Mouse (Mus musculus) limb, embryonic 12.5 days (tissue): ENCODE results near the gene Pheta1. TPM values are rescaled to one million over a fixed set of nuclear protein-coding genes. Genes with fewer than 3 reads are reported as not detected.

Experiments
- ATAC-seq: fragments of 200-750 bp; cut with Nextera tagmentation; 2 replicates; pipeline ENCODE4 v1.8.0; 2017; ENCODE audit warnings: low read depth, moderate TSS enrichment; ENCODE audit not compliant: insufficient number of reproducible peaks, insufficient read depth, low FRiP score, low TSS enrichment
- H3K27ac ChIP-seq: fragments of 300-500 bp; sonication (generic); 2 replicates; pipeline ENCODE4 v1.5.1; 2016; ENCODE audit warnings: mild to moderate bottlenecking, moderate library complexity
- H3K27me3 ChIP-seq: fragments of 300-500 bp; sonication (generic); 2 replicates; pipeline ENCODE4 v1.6.1; 2016; ENCODE audit warnings: mild to moderate bottlenecking, moderate library complexity
- H3K36me3 ChIP-seq: fragments of 300-500 bp; sonication (generic); 2 replicates; pipeline ENCODE4 v1.6.1; 2016; ENCODE audit warnings: mild to moderate bottlenecking, moderate library complexity
- H3K4me1 ChIP-seq: fragments of 300-500 bp; sonication (generic); replicated peaks from 2 replicates; pipeline ENCODE4 v1.6.1; 2016
- H3K4me2 ChIP-seq: fragments of 300-500 bp; sonication (generic); 2 replicates; pipeline ENCODE4 v1.6.1; 2016; ENCODE audit warnings: mild to moderate bottlenecking, moderate library complexity
- H3K4me3 ChIP-seq: fragments of 300-500 bp; sonication (generic); replicated peaks from 2 replicates; pipeline ENCODE4 v1.5.1; 2016; ENCODE audit warnings: mild to moderate bottlenecking
- H3K9ac ChIP-seq: fragments of 300-500 bp; sonication (generic); replicated peaks from 2 replicates; pipeline ENCODE4 v1.6.1; 2016; ENCODE audit warnings: mild to moderate bottlenecking, moderate library complexity
- H3K9me3 ChIP-seq: fragments of 300-500 bp; sonication (generic); 2 replicates; pipeline ENCODE4 v1.6.1; 2016; ENCODE audit warnings: mild to moderate bottlenecking, moderate library complexity
- WGBS: fragments of 180-500 bp; shearing (Covaris S2); methylation state at CpG from one replicate; pipeline ENCODE4 v1.1.7; 2016; 5-methylcytosine and 5-hydroxymethylcytosine counted together
- polyA plus RNA-seq: library from polyadenylated mRNA; unstranded; fragments of >200 nt; fragmentation: Nextera tagmentation; extraction: Ambion mirVana; gene quantifications from 2 replicates; pipeline ENCODE4 v1.2.1, GENCODE M21; 2016

Pheta1 gene
- polyA plus RNA-seq, 1 experiment from 2014 or later, result 54.6 TPM

GRCm38 (mm10) chr5:121836692-121837415, 11.9 kb upstream of the Pheta1 start:
- WGBS, result under 1% methylated on average over 57 of the region's 77 CpGs
- H3K9me3 ChIP-seq, result no peaks in the 10 kb centered on the region

GRCm38 (mm10) chr5:121837441-121838340, 11.1 kb upstream of the Pheta1 start, which contains the start of gene Sh2b3:
Gene Sh2b3, minus strand, starts transcription at chr5:121837646.
- peak; percentile 11 for ATAC-seq
- Histone ChIP-seq H3K4me3 (peak within 1 kb of the TSS; percentile 75), H3K27ac (peak within 1 kb of the TSS; percentile 64), H3K9me3 (no peaks in the 10 kb centered on the region), H3K9ac (peak within 1 kb of the TSS; percentile 73), H3K4me1 (peaks cover 60% of the 10 kb centered on the region), H3K36me3 (no peaks in the 10 kb centered on the region), H3K4me2 (peak within 1 kb of the TSS; percentile 95), H3K27me3 (peaks cover 40% of the 10 kb centered on the region)
- WGBS, result under 1% methylated on average over 35 of the region's 35 CpGs

More at GRCm38 (mm10) chr5:121836692-121837415, 11.9 kb upstream of the Pheta1 start:
- Histone ChIP-seq H3K4me2 (peak overlapping the region; percentile 95), H3K36me3 (no peaks in the 10 kb centered on the region), H3K9ac (peak overlapping the region; percentile 73), H3K4me1 (peaks cover 57% of the 10 kb centered on the region), H3K4me3 (peak overlapping the region; percentile 75), H3K27ac (peak overlapping the region; percentile 64), H3K27me3 (peaks cover 33% of the 10 kb centered on the region)
- ATAC-seq, result peak; percentile 54

GRCm38 (mm10) chr5:121838341-121839127, 10.2 kb upstream of the Pheta1 start:
- Histone ChIP-seq H3K9me3 (no peaks in the 10 kb centered on the region), H3K36me3 (no peaks in the 10 kb centered on the region), H3K27ac (no peak overlapping the region), H3K4me2 (peak overlapping the region; percentile 95), H3K4me1 (peaks cover 52% of the 10 kb centered on the region), H3K4me3 (peak overlapping the region; percentile 75), H3K9ac (peak overlapping the region; percentile 56), H3K27me3 (peaks cover 47% of the 10 kb centered on the region)
- WGBS, result 1% methylated on average over 46 of the region's 46 CpGs
- ATAC-seq, result no peak

- no peak for ATAC-seq
- Histone ChIP-seq H3K36me3 (no peaks in the 10 kb centered on the region), H3K27me3 (peaks cover 53% of the 10 kb centered on the region), H3K4me1 (peaks cover 46% of the 10 kb centered on the region), H3K4me3 (peak overlapping the region; percentile 75), H3K27ac (no peak overlapping the region), H3K9ac (peak overlapping the region; percentile 56; the same call in 1 of the 2 replicates), H3K4me2 (peak overlapping the region; percentile 95), H3K9me3 (no peaks in the 10 kb centered on the region)
- WGBS, result 16% methylated on average over 7 of the region's 7 CpGs
These were observed 9.7 kb upstream of the Pheta1 start for GRCm38 (mm10) chr5:121839128-121839473.

- ATAC-seq, result no peak
- H3K4me2 ChIP-seq, result no peak overlapping the region
- H3K27me3 ChIP-seq, result peaks cover 71% of the 10 kb centered on the region
These were observed 7.3 kb upstream of the Pheta1 start for GRCm38 (mm10) chr5:121841516-121841915.

GRCm38 (mm10) chr5:121841973-121842372, 6.8 kb upstream of the Pheta1 start:
- H3K9ac ChIP-seq, result no peak overlapping the region
- H3K4me2 ChIP-seq, result peak overlapping the region; percentile 85; the same call in 1 of the 2 replicates
- no peak for ATAC-seq
- no peak overlapping the region for H3K4me3 ChIP-seq
- H3K4me1 ChIP-seq, result peaks cover 28% of the 10 kb centered on the region
- H3K27ac ChIP-seq, result no peak overlapping the region
- H3K9me3 ChIP-seq, result no peaks in the 10 kb centered on the region
- WGBS, result 44% methylated on average over 10 of the region's 10 CpGs
- no peaks in the 10 kb centered on the region for H3K36me3 ChIP-seq
- peaks cover 70% of the 10 kb centered on the region for H3K27me3 ChIP-seq

More at GRCm38 (mm10) chr5:121841516-121841915, 7.3 kb upstream of the Pheta1 start:
- 92% methylated on average over 9 of the region's 9 CpGs for WGBS
- H3K4me1 ChIP-seq, result peaks cover 28% of the 10 kb centered on the region
- no peaks in the 10 kb centered on the region for H3K36me3 ChIP-seq
- no peaks in the 10 kb centered on the region for H3K9me3 ChIP-seq
- H3K27ac ChIP-seq, result no peak overlapping the region
- no peak overlapping the region for H3K9ac ChIP-seq
- H3K4me3 ChIP-seq, result no peak overlapping the region

- peak; percentile 44; the same call in 1 of the 2 replicates for ATAC-seq
These were observed 6.1 kb upstream of the Pheta1 start for GRCm38 (mm10) chr5:121842665-121843118.

GRCm38 (mm10) chr5:121843138-121843905, 5.5 kb upstream of the Pheta1 start:
- Histone ChIP-seq H3K9ac (peak overlapping the region; percentile 64; the same call in 1 of the 2 replicates), H3K9me3 (no peaks in the 10 kb centered on the region), H3K4me2 (peak overlapping the region; percentile 85), H3K36me3 (no peaks in the 10 kb centered on the region), H3K4me3 (peak overlapping the region; percentile 49), H3K27me3 (peaks cover 57% of the 10 kb centered on the region), H3K27ac (no peak overlapping the region), H3K4me1 (peaks cover 19% of the 10 kb centered on the region)
- ATAC-seq, result no peak
- 16% methylated on average over 17 of the region's 17 CpGs for WGBS

More at GRCm38 (mm10) chr5:121842665-121843118, 6.1 kb upstream of the Pheta1 start:
- Histone ChIP-seq H3K4me2 (peak overlapping the region; percentile 85), H3K9me3 (no peaks in the 10 kb centered on the region), H3K9ac (peak overlapping the region; percentile 64), H3K4me1 (peaks cover 22% of the 10 kb centered on the region), H3K4me3 (peak overlapping the region; percentile 49), H3K27ac (no peak overlapping the region), H3K27me3 (peaks cover 63% of the 10 kb centered on the region), H3K36me3 (no peaks in the 10 kb centered on the region)
- WGBS, result 1% methylated on average over 33 of the region's 33 CpGs

- H3K36me3 ChIP-seq, result no peaks in the 10 kb centered on the region
- no peak overlapping the region for H3K4me2 ChIP-seq
- H3K4me1 ChIP-seq, result peaks cover 21% of the 10 kb centered on the region
- no peak for ATAC-seq
- no peak overlapping the region for H3K9ac ChIP-seq
- no peak overlapping the region for H3K27ac ChIP-seq
- H3K4me3 ChIP-seq, result no peak overlapping the region
- peaks cover 43% of the 10 kb centered on the region for H3K27me3 ChIP-seq
- no peaks in the 10 kb centered on the region for H3K9me3 ChIP-seq
- WGBS, result 25% methylated on average over 4 of the region's 4 CpGs
These were observed 3.4 kb upstream of the Pheta1 start for GRCm38 (mm10) chr5:121845361-121845760.

GRCm38 (mm10) chr5:121846322-121846721, 2.5 kb upstream of the Pheta1 start:
- H3K4me3 ChIP-seq, result no peak overlapping the region
- peaks cover 43% of the 10 kb centered on the region for H3K27me3 ChIP-seq
- peaks cover 4% of the 10 kb centered on the region for H3K36me3 ChIP-seq
- H3K9ac ChIP-seq, result no peak overlapping the region
- ATAC-seq, result no peak
- no peak overlapping the region for H3K27ac ChIP-seq
- WGBS, result 84% methylated on average over 11 of the region's 11 CpGs
- peaks cover 29% of the 10 kb centered on the region for H3K4me1 ChIP-seq
- H3K9me3 ChIP-seq, result no peaks in the 10 kb centered on the region
- no peak overlapping the region for H3K4me2 ChIP-seq
